Mouse (Mus musculus): ENCODE results near the gene Ikzf4.

Ikzf4 gene

DNA sequence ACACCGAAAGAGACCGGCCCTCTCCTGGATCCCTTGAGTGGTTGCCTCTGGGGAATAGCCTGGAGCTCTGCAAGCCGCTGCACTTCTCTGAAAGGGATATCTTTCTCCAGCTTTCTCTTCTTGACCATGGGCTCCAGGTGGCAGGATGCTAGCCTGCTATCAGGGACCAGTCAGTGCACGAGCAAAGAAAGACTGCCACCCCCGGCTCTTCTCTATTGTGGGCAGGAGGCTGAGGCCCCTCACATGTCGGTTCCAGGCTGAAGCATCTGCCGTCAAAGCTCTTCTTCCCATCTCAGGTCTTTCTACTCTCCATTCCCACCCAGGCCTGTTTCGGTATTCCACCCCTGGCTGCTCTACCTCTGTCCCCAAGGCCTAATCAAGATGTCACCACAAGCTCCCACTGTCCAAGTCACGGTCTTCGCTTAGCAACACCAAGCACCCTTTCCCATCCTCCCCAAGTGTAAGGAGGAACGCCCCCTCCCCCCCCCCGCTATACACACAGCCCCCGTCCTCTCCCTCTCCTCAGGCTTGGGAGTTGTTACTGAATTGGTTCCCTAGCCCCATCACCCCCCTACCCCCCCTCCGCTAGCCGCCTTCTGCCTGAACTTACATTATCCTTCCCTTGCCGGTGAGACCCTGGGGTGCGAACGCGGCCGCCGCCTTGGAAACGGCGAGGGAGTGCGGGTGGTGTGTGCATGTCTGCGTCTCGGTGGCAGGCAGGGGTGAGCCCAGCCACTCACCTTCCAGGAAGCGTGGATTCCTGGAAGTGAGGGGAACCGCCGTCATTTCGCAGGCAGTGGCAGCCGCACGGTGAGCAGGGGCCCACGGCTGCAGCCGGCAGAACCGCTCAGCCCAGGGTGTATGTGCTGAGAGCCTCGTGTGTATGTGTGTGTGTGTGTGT lies at the start of gene Ikzf4:
TSS of gene Ikzf4 (minus strand) at position 881 of the 901 bp plus-strand sequence.
- DNase-seq (ENCODE audit: low spot score in 2 of 2) = no peak

GRCm38 (mm10) chr10:128695411-128695991 lies 49.7 kb upstream of the Ikzf4 start:
- no peak for DNase-seq (ENCODE audit: low spot score in 2 of 2)

DNA sequence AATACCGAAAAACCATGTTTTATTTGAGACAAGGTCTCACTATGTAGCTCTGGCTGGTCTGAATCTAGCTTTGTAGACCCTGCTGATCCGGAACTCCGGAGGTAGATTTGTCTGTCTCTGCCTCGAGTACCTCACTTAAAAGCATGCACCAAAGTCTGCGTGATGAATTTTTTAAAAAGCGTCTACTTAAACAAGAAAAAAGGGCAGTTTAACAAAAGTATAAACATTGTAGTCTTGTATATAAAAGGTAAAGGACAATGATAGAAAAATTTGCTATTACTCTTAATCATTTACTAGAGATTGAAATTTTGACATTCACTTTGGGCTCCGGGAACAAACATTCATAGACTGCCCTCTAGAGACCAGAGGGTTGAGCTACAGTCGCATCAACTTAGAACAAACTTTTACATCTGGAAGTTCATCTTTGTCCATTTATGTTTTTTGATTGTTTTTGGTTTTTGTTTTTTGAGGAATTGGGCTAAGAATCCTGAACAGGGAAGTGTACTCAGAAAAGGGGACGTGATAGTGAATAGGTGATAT lies 28.7 kb upstream of the Ikzf4 start:
- DNase-seq (ENCODE audit: low spot score in 2 of 2) = no peak

DNA sequence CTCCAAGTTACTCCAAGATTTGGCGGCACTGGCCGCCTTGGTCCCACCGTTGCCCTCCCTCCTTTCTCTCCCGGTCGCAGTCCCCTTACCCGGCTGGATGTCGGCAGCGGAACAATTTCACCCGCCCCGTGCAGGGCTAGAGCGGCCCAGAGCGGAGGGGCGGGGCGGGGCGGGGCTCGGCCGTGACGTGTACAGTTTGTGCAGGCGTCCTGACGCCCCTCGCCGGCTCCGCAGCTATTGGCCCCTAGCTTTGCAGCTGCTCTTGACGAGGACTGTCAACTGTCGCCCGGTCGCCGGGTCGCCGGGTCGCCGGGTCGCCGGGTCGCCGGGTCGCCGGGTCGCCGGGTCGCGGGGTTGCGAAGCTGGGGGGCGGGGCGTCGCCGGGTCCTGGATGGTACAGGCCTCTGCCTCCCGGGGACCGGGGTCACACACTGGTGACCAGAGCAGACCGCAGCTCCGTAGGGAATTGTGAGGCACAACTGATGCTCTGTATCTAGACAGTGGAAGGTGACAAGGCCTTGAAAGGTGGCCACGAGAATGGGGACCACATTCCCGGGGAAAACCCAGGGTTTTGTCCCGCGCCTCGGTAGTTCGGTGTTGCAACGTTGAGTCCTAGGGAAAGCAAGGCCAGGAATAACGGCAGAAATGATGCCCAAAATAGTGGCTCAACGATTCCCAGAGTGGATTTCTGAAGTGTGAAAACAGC lies 28.1 kb upstream of the Ikzf4 start, which contains the start of gene Suox:
TSS of gene Suox (minus strand) at position 311 of the 706 bp plus-strand sequence.
- DNase-seq (ENCODE audit: low spot score in 2 of 2) = peak; percentile 76 to 79

- no peak for DNase-seq (ENCODE audit: low spot score in 2 of 2)
Measured at GRCm38 (mm10) chr10:128671148-128671547, 25.4 kb upstream of the Ikzf4 start.

DNA sequence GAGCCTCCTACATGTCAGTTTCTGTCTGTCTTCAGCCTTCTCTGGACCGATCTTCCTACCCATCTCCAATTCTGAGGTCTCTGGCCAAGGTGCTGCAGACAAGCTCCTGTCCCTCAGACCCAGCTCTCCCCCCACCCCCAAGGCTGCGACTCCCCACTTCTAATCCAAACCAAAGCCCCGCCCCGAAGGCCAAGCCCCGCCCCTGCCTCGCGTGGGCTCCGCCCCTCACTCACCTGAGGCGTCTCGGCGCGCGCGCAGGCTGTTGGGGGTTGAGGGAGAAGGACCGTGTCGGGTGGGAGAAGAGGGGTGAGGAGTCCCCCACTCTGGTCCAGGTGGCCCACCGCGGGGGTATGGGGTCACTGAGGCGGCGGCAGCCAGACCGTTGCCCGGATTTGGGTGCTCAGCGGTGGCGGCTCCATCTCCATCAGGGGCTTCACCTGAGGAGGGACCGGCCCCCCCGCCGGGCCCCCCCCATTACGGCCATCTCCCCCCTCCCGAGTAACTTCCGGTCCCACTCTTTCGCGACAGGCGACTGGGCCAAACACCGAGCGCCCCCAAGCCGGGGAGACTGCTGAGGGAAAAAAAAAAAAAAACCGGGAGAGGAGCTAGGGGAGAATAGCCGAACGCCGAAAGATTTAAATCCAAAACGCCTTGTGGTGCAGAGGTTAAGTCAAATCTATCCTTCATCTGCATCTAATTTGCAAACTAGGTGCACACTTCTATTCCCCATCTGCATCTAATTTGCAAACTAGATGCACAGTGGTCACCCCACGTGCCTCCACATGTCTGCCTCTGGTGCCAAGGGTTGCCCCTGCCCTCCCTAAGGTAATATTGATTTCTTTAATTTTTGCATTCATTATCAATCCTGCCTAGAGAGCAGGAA lies 23.2 kb upstream of the Ikzf4 start:
- DNase-seq (ENCODE audit: low spot score in 2 of 2) = peak; percentile 58 to 62

DNA sequence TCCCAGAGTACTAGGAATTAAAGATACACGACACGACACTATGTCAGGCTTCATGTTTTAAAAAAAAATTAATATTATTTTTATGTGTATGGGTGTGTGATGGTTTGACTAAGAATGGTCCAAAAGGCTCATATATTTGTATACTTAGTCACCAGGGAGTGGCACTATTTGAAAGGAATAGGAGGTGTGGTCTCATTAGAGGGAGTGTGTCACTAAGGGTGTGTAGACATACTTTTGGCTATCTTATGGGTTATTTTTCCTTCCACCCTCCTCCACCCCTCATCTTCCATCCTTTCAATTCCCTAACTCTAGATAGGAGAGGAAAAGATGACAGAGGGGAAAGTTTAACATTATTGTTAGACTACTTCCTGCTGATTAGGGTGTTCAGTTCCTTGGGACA lies 20.0 kb upstream of the Ikzf4 start:
- no peak for DNase-seq (ENCODE audit: low spot score in 2 of 2)

GRCm38 (mm10) chr10:128665307-128665706 lies 19.5 kb upstream of the Ikzf4 start:
- DNase-seq (ENCODE audit: low spot score in 2 of 2) = no peak

DNA sequence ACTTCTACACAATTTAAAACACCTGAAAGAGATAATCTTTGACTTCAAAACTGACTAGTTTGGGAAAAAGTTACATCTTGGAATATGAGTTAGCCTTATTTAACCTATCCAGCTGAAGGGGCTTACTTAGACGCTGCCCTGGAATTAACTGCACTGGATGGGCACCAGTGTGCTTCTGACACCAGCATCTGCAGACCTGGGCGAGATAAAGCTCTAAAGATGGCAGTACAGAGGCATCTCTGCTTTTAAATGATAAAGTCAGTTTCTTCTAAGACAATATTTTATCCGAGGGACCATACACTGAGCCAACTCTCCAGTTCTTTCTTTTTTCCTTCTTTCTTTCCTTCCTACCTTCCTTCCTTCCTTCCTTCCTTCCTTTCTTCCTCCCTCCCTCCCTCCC lies 19.0 kb upstream of the Ikzf4 start:
- no peak for DNase-seq (ENCODE audit: low spot score in 2 of 2)

DNA sequence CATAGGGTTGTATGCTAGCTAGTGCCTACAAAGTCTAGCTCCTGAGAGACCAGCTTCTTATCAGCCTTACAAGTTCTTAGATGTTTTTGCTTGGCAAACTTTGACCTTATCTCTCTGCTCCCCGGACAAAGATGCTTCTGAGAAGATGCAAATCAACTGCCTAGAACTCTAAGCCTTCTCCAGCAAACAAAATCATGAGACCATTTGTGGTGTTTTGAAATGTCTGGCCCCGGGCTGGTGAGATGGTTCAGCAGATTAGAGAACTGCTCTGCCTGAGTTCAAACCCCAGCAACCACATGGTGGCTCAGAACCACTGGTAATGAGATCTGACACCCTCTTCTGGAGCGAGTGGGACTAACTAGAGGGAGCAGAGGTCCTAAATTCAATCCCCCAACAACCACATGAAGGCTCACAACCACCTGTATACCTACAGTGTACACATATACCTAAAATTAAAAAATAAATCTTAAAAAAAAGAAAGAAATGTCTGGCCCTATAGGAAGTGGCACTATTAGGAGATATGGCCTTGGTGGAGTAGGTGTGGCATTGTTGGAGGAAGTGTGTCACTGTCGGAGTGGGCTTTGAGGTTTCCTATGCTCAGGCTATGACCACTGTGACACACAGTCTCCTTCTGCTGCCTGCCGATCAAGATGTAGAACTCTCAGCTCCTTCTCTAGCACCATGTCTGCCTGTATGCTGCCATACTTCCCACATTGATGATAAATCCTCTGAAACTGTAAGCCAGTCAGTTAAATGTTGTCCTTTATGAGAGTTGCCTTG lies 17.8 kb upstream of the Ikzf4 start:
- no peak for DNase-seq (ENCODE audit: low spot score in 2 of 2)

DNA sequence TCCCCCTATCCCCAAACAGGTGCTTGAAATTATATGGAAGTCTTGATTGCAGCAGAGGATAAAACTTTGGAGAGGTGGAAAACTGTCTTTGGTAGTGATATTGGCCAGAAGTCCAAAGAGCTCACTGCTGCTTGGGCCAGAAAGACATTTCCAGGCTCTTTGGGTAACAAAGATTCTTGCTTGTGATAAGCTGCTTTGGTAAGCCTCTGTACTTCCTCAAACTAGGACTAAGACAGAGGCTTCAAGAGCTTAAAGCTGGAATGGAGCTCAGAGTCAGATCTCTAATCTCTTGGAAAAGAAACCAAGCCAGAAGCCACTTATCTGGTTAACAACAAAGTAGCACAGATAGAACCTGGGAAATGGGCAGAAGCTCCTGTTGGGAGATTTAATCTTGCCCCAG lies 16.7 kb upstream of the Ikzf4 start:
- DNase-seq (ENCODE audit: low spot score in 2 of 2) = no peak

GRCm38 (mm10) chr10:128659490-128659889 lies 13.7 kb upstream of the Ikzf4 start:
- DNase-seq (ENCODE audit: low spot score in 2 of 2) = no peak

DNA sequence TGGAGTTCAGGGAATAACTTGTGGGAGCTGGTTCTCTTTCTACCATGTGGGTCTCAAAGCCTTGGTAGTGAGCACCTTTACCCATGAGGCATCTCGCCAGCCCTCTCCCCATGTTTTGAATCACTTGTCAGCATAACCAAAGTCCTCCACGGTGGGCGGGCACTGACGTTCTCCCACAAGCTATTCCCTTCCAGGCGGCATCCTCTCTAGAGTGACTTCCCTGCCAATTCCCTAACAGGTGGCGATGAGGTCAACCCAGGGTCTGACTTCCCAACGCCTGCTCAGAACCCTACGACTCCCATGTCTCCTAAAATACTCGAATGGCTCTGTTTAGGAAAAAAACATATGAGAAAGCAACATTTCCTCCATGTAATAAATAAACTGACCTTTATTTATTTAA lies 12.1 kb upstream of the Ikzf4 start:
- DNase-seq (ENCODE audit: low spot score in 2 of 2) = no peak

DNA sequence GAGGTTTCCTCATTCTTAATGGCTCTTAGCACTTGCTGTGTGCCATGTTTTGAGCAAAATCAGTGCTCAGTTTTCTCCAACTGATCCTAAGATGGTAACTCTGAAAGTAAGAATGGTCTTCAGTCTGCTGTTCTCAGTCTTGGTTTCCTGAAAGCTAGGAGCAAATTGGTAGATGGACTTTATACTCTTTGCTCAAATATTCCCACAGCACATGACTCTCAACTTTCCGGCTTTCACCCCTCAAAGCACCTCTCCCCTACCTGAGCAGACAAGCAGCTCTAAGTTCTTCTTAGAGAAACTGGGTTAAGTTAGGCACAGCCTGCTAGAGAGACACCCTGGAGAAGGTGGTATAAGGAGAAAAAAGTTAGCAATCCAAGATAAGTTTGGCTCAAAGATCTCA lies 10.9 kb upstream of the Ikzf4 start:
- DNase-seq (ENCODE audit: low spot score in 2 of 2) = no peak

- DNase-seq (ENCODE audit: low spot score in 2 of 2) = no peak
Measured at GRCm38 (mm10) chr10:128655254-128655653, 9.5 kb upstream of the Ikzf4 start.

DNA sequence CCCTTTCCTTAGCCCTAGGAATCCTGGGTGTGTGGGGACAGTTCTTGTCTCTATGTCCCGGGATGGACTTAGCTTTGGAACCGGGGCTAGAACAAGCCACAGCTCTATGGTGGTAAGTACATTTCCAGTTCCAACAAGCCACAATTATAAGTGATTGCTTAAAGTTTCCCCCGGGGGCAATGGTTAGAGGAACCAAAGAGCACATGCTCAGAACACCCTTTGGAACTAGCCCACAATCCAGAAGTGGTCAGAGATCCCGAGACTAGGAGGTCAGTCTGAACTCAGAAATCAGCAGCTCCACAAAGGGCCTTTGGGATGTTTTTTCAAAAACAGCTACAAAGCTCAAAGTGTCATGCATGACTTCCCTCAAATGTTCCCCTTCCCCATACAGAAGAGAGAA lies 8.1 kb upstream of the Ikzf4 start:
- no peak for DNase-seq (ENCODE audit: low spot score in 2 of 2)

DNA sequence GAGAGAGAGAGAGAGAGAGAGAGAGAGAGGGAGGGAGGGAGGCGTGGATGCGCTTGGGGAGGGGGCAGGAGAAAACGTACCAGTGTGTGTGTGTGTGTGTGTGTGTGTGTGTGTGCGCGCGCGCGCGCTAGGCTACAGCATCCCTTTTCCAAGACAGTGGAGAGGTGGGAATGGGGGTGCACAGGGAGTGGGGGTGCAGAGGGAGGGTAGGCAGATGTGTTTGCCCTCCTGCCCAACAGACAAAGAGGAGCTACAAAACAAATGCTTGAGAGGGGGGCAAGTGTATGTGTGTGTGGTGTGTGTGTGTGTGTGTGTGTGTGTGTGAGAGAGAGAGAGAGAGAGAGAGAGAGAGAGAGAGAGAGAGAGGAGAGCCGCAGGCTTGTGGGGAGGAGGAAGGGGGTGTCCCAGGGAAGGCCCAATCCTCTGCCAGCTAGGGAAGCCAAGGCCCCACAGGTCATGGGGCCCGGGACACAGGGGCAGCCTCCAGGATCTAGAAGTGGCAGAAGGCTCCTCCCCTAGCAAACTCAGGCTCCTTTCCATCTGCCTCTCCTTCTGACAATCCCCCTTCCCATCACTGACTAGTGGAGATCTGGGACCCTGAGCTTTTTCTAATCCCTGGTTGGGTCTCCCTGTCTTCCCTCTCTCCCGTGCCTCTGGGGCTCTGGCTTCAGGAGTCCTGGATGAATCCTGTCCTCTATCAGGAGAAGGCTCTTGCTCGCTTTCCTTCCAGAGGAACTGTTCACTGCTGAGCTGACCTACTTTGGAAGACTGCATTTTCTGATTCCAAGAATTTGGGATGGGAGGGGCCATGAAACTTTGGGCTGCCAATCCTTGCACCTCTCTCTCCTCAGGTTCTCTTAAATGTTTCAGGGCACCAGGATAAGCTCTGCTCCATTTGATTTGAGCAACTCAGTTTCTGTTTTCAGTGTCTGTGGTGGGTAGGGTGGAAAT lies 623 bp upstream of the Ikzf4 start:
- DNase-seq (ENCODE audit: low spot score in 2 of 2) = no peak

DNA sequence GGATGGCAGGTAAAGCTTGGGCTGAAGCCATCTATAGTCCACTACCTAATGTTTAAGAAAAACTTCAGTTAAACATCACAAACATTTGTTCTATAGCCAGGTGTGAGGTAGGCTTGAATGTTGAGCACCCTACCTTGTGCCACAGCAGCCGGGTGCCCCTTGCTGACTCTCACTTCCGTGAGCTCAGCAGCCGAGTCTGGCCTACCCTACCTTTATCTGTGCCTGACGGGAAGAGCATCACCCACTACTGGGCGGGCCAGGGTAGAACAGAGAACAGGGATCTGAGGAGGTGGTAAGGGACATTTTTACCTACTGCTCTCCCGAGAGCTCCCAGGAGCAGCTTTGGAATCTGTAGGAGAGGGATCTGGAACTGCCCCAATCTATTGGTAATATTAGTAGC lies 3.0 kb downstream of the Ikzf4 start:
- no peak for DNase-seq (ENCODE audit: low spot score in 2 of 2)

- no peak for DNase-seq (ENCODE audit: low spot score in 2 of 2)
Measured at GRCm38 (mm10) chr10:128641871-128642270, 3.9 kb downstream of the Ikzf4 start.
